Mouse (Mus musculus): ENCODE data around the gene Tead1. TPM values are rescaled to one million over a fixed set of nuclear protein-coding genes. Genes with fewer than 3 reads are reported as not detected.

Gene Tead1
- polyA plus RNA-seq, 1 experiment from 2014 or later: 3.2 TPM

DNA sequence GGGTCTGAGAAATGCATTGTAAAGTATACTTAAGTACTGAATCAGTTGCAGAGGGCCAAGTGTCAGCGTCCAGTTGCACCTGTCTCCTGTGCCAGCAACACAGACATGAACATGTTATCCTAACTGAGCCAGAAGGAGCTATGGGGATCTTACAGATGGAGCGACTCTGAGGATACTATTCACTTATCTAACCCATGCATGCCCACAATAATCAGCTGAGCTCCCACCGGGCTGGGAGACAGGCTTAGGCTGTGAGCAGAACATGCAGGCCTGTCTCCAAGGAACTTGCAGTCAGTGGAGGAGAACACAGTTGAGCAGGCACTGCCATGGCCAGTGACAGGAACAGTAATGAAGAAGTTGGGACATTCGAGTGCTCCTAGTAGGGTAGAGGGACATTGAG lies 42.7 kb downstream of the Tead1 start:
- DNase-seq (ENCODE audit: low spot score): no peak

DNA sequence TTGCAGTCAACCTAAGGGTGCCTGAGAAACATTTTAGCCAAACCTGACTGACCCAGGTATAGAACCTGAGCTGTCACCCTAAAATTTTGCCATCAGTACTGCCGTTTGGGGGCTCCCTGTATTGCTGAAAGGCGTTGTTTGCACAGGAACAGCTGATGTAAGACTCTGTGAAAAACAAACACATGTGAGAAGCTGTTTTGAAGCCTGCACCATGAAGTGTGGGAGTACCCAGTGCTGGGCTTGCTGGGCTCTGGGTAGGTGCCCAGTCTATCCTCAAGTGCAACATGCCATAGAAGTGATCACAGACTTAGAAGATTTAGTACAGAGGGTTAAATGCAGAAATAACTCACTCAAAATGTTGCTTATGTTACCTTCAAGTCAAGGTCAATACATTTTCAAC lies 49.3 kb downstream of the Tead1 start:
- DNase-seq (ENCODE audit: low spot score): no peak

DNA sequence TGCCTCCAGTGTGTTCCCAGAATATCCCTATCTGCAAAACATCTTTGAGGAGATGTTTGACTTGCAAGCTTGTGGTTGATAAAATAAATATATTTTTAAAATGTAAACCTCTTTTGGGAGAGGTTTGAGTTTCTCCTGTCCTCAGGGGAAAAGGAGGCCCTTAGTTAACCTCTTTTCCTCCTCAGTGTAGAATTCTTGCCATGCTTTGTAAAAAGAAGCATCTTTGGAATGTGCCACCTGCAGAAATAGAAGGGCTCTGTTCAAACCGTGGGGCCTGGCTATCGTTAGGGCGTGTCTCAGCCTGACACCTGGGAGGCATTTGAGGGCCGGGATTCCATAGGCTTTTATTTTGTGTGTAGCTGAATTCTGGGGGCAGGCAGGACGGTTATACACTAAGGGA lies 51.1 kb downstream of the Tead1 start:
- DNase-seq (ENCODE audit: low spot score): no peak

DNA sequence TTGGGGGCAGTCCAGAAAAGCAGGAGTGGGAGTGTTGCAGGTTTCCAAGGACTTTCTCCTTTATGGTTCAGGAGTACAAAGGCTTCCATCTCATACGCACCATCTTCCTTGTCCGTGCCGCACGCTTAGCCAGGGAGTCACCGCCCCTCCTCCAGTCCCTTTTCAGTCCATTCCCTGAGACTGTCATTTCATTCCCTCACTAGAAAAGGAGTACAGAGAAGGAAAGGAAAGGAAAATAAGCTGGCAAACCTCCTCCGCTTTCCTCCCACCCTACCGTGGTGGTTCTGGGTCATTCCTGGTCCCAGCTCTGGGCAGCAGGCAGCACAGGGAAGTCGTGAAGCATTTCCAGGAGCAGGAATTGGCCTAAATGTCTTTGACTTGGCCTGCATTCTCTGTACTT lies 52.5 kb downstream of the Tead1 start:
- DNase-seq (ENCODE audit: low spot score): no peak

DNA sequence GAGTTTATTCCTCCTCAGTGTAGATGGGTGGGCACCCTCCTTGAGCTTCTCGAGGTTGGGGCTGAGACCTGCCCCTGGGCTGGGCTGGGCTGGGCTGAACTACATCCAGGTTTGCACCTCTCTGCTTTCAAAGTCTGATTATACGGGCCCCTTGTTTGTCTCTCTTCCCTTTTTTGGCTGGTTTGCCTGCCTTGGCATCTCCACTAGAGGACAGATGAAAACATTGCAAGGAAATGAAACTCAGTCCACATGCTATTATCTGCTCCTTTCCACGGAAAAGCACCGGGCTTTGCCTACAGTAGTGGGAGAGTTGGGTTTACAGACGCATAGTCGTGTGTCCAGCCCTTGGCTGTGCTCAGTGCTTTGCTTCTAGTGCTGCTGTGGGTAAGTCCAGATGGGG lies 60.1 kb downstream of the Tead1 start:
- no peak for DNase-seq (ENCODE audit: low spot score)

DNA sequence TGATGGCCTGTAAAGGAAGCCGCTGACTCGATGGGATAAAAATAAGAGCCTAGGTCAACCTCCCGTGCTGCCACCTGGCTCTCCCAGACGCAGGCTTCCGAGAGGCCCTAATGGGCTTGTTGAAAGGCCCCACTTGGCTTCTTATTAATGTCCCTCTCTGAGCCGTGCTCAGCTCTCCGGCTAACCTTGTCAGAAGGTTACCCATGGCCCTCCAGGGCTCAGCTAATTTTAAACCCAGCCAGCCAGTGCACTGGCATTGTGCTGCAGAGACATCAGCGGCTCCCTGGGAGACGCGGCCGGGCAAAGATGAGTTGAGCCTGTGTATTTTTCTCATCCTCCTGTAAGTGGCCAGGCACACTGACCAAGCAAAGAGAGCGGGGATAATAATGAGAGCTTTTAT lies 62.7 kb downstream of the Tead1 start:
- DNase-seq (ENCODE audit: low spot score): no peak

DNA sequence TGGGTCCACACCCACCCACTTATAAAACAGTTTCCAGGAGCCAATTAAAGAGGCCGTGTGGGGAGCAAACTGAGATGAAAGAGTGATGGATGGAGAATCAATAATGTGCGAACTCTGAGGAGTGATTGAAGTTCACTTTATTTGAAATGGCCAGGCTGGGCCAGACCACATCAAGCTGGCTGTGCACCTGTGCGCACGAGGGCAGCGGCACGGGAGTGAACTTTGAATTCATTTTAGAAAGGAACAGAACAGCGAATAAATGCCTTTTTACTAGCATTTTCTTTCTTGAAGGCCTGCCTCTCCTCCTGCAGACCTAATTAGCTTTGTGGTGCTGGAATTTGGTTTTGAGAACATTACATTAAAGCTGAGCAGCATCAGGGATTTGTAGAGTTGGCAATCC lies 63.9 kb downstream of the Tead1 start:
- DNase-seq (ENCODE audit: low spot score): no peak

DNA sequence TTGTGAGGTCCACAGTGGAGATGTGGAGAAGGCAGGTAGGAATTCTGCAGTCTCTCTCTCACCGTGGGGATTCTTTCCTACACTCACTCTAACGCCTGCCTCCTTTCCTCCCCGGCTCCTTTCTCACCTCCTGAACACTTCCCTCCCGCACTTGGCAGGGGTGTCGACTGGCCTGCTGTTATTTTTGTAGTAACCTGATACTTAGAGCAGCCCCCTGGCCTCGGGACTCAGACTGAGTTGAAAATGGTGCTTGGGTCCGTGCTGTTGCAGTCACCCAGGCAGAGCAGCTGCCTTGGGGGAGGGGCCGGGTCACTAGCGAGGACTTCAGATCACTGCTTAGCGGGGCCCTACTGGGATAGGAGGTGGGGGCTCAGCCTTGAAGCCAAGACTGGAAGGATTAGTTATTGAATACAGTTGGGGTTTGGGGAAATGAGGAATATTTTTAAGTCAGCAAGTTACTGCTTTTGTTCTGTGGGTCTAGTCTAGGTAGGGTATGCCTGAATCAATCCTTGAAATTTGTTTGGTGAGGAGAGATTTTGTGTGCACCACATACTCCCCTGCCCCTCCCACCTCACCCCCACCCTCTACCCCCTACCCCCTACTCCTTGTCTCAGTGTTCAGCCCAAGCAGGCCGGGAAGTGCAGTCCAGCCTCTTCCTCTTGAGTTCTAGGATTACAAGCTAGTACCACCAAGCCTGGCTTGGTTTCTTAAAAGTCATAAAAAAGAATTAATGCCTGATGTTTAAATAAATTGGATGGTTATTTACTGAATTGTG lies 64.7 kb downstream of the Tead1 start:
- no peak for DNase-seq (ENCODE audit: low spot score)

DNA sequence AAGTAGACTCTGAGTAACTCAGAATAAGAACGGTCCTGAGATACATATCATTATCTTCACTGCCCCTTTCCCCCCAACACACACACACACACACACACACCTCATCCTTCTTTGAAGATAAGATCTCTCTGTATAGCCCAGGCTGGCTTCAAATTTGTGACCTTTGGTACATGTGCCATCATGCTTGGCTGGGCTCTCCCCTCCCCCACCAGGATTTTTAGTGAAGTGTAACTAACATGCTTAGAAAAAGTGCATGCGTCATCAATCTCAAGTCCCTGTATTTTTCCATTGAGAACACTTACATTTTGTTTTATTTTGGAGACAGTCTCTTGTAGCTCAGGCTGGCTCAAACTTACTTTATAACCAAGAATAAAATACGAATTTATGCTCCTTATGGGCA lies 68.1 kb downstream of the Tead1 start:
- DNase-seq (ENCODE audit: low spot score): no peak

DNA sequence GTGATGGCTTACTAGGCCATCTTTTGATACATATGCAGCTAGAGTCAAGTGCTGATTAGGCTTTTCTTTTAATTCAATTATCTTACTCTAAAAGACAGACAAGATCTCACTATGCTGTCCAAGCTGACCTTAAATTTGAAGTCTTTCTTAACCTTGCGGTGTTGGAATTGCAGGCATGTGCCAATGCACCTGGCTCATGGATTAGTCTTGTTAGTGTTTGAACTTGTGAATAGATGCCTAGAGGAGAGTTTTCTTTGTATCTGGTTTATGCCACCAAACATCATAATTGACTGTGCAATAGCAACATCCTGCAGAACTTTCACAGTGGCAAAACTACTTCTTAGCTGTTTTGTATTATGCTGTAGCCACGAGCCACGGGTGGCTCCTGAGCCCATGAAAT lies 68.7 kb downstream of the Tead1 start:
- no peak for DNase-seq (ENCODE audit: low spot score)

DNA sequence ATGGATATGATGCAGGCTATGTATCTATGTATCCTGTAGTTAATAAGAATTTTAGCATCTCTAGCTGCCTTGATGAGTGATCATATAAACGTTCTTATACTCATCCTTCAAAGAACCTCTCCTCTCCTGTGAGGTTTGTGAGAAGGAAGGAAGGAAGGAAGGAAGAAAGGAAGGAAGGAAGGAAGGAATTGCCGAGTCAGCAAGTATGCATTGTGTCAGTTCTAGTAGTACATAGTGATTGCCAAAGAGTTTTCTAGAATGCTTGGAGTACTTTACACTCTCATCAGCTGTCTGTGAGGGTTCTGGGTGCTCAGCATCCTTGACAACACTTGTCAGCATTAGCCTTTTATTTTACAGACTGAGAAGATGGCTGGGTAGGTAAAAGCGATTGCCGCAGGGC lies 69.2 kb downstream of the Tead1 start:
- DNase-seq (ENCODE audit: low spot score): no peak

DNA sequence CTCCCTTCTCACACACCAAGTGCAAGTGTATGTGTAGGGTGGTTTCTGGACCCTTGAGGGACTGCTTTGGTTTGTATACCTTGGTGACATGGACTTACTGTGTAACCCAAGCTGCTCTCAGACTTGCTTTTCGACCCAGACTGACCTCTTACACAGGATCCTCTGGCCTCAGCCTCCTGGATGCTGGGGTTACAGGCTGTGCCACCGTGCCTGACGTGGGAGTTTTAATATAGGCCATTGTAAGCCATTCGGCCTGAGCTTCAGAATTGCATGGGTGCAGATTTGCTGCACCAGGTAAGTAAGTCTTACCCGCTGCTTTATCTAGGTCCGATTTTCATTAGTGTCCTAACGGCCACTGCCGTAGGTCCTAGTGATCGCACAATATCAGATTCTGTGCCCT lies 71.0 kb downstream of the Tead1 start:
- no peak for DNase-seq (ENCODE audit: low spot score)

DNA sequence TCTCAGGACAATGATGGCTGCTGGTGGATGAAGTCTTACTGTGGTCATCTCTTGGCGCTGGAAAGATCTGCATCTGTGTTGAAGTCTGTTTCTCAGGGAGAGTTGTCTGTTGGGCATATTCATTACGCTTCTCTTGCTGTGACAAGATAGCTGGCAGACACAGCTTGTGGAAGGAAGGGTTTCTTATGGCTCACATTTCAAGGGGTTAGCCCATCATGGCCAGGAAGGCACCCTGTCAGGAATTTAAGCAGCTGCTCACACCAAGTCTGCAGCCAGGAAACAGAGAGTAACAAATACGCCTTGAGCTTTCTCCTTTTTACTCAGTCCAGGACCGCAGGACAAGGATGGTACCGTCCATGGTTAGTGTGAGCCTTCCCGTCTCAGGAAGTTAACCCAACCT lies 73.2 kb downstream of the Tead1 start:
- DNase-seq (ENCODE audit: low spot score): no peak

DNA sequence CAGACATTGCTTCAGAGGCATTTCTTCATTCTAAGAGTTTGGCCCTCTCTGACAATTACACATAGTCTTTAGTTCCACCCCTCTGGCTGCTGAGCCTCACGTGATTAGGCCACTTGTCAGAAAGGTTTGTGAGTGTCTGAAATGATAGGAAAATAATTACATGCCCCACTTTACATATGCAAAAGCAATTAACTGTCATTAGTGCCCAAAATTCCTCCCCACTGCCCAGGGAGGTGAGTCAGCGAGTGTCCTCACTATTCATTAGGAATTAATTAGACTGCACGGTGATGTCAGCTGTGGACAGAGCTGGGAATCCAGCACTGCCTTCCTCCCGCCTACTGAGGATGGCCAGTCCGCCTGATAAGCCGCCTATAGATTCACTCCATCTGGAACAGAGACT lies 74.2 kb downstream of the Tead1 start:
- no peak for DNase-seq (ENCODE audit: low spot score)

DNA sequence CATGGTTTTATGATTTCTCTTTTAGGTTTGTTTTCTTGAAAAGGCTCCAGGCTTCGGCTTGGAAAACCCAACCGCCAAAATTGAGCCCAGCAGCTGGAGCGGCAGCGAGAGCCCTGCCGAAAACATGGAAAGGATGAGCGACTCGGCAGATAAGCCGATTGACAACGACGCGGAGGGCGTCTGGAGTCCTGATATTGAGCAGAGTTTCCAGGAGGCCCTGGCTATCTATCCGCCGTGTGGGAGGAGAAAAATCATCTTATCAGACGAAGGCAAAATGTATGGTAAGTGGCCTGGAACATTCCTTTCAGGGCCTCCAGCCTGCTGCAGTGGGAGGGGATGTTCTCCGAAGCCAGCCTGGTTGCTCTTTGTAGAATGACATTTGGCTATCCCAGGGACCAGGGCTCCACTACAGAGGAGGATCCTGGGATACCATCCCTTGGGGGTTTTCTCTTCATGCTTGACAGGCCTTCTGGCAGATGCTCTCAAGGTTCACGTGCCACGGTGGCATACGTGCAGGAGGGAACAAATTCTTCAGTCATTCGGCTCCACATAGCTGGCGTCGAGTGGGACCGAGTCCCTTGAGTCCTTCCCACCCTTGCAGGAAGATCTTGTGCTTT lies 80.3 kb downstream of the Tead1 start:
- DNase-seq (ENCODE audit: low spot score): no peak

DNA sequence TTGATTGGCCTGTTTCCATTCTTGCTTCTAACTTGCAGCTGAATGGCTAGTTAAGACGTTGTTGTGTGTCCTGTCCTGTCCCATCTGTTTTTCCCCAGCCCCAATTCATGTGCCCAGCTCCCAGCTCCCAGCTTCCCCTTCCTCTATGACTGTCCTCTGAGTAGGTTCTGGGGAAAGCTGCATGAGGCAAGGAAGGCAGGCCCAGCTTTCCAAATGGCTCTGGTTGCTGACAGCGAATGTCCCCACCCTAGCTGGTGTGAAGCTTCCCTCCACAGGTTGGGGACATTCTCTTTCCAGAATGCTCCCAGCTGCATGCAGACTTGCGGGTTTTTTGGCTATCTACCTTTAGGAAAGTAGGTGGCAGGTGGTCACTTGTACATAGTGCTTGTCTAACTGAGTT lies 81.2 kb downstream of the Tead1 start:
- no peak for DNase-seq (ENCODE audit: low spot score)

DNA sequence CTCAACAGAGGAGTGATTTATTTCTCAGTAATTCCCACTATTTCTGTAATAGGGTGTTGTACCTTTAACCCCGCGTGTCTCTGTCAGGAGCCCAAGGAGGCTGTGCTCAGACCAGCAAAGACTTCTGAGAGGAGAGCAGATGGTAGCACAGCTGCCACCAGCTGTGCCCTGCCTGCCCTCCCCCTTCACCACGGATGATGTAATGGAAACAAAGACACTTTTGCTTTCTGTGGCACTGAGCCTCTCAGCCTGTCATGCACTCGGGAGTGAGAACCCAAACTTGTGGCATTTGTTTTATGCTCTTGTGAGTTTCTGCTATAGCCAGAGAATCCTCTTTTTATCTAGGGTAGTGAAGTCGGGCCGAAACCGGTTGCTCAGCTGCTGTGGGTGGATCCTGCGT lies 81.7 kb downstream of the Tead1 start:
- peak; percentile 34 for DNase-seq (ENCODE audit: low spot score)

DNA sequence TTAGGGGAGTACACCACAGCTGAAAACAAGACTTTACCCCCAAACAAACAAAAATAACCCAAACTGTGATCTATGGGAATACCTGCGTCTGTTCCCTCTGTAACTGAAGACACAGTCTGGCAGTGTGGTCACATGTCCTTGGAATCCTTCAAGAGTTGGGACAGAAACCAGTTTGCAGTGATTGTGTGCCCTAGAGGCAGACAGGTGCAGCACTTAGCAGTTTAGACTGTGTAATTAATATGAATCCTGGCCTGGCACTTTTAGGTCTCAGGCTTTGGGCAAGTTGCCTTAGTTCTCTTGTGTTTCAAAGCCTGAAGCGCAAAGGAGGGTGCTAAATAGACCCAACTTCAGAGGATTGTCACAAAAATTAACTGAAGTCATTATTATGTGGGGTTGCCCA lies 83.8 kb downstream of the Tead1 start:
- no peak for DNase-seq (ENCODE audit: low spot score)

DNA sequence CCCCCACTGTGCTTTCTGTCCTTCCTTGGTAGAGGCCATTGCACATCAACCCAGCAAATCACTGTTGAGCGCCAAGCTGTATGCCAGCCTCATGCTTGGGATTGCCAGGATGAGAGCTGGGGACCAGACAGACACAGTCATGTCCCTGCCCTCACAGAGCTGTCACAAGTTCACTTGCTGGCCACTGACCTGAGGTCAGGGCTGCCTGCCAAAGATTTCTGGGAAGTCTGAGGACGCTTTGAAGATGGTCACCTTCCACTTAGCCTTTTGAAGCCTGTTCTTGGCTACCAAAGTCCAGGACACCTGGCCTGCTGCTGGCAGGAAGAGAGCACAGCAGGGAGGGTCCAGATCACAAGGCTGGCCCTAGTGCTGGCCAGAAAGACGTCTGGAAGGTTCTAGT lies 84.4 kb downstream of the Tead1 start:
- DNase-seq (ENCODE audit: low spot score): no peak

DNA sequence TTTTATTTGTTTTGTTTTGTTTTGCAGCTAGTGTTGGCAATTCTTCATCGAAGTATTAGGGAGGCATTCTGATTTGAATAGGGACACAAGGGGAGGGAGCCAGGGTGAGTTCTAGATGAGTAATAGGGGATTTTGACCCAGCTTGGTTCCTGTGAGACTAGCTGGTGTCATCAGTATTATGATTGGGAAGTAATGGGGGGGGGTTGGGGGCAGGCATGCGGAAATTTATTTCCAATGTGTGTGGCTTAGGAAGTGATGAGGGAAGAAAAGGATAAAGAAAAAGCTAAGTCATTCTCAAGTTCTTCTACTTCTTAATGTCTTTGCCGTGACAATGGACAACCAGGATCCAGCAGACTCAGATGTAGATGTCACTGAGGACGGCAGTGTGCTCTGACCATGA lies 85.8 kb downstream of the Tead1 start:
- DNase-seq (ENCODE audit: low spot score): no peak

DNA sequence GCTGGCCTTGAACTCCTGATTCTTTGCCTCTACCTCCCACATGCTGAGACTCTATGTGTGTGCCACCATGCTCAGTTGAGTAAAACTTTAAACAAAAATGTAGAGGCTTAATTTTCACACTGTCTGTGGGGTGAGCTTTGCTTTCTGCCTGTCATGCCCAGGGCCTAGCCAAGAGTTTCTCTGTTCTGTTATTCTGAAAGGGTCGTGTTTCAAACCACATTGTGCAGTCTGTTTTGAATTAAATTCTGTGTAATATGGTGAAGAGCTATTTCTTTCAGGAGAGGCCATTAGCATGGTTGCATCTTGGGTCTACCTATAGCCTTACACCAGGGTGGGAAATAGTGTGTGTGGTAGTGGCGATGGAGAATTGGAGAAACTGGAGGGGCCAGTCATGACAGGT lies 90.7 kb downstream of the Tead1 start:
- DNase-seq (ENCODE audit: low spot score): no peak

DNA sequence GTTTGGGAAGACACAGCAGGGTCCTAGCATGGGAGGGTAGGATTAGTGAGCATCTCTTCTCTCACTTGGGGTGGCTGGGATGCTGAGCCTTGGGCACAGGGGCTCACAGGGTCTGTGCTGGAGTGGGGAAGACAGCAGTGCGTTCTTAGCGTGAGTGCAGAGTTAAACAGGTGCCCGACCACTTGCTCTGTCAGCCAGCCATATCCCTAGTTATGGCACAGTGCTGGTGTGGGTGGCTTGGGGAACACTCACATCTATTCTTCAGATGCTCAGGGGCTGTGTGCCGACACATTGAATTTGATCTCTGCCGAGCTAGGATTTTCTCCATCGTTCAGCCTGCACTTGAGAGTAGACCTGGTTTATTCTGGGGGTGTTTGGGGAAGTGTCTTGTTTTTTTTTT lies 92.3 kb downstream of the Tead1 start:
- DNase-seq (ENCODE audit: low spot score): no peak

DNA sequence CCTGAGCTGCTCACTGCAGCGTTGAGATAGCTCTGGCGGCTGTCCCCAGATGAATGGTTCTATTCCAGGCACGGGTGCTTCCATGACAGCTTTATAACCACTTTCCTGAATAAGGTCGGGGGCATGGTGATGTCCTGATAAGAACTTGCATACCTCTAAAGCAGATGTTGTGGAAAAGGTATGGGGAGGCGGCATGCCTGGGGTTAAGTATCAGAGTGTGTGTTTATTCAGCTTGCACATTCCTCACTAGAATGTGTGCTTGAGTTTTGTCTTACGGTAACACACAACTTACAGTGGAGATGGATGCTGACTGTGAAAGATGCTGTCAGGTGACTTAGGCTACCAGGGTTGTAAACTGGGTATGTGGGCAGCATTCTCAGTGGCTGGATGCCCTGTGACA lies 93.7 kb downstream of the Tead1 start:
- no peak for DNase-seq (ENCODE audit: low spot score)

DNA sequence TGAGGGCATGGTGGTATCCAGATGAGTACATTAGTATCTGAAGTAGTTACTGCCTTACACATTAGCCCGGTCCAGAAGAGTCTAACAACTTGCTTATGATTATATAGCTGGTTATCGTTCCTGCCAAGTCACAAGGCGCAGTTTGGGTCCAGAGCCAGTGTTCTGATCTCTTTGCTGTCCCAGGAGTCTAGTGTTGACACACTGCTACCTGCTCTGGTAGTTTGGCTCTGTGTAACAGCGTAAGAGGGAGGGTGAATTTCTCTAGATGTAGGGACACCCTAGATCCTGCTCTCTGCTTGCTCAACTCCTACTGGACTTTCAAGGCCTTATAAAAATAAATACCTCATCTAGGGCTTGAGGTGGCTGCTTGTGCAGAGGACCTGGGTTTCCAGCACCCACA lies 94.5 kb downstream of the Tead1 start:
- no peak for DNase-seq (ENCODE audit: low spot score)
